Mouse (Mus musculus) kidney, postnatal 4 days (tissue): ENCODE measurements around the gene Bub1.

Source experiments
- DNase-seq, 2 experiments: peaks; one replicate each; pipeline ENCODE4 v3.0.0; 2021; ENCODE audit warnings: mixed read lengths in 2 of 2

The Bub1 gene

DNA sequence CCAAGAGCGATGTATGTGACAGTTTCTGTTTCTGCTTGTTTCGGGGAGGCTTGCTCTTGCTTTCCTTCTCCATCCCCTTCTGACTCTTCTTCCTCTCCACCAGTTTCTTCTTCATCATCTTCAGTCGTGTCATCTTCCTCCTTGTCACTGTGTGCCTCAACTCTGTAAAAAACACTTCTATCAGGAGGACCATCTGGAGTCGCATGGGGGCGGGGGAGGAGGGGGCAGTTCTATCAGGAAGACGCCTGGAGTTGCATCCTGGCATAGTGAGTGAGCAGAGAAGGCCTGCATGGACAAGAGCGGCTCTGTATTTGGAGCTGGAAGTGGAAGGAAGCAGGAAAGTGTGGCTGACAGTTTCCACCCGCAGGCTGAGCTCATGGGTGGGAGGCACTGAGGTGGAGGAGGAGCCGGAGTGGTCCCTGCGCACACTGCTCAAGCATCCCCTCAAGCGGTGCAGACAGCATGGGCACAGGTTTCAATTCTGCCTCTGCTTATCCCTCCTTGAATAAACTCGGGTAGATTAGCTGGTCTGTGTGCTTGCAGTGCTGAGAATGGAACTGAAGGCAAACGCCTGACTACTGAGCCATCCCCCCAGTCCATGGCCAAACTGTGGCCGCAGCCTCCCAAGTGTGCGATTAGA, 57.6 kb downstream of the Bub1 start:
- DNase-seq = no peak

DNA sequence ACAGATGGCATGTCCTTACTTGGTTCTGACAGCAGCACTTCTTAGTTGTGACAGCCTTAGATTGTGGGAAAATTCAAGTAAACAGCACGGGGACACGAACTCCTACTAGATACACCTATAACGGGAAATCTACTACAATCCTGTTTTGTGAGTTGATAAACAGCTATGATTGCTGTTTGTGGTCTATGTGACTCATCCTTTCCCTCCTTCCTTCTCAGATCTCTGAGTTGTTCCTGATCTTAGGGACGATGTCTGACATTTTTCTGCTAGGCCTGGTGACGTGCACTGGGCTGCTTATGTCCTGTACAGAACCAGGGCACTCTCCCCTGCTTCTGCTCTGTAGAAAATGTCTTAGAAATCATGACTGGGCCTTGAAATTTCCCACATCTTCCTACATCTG, 70.1 kb downstream of the Bub1 start:
- no peak for DNase-seq

GRCm38 (mm10) chr2:127760429-127761000, 71.2 kb downstream of the Bub1 start:
- no peak for DNase-seq

- DNase-seq = no peak
Observed at GRCm38 (mm10) chr2:127760014-127760413, 71.7 kb downstream of the Bub1 start.

- DNase-seq = no peak
Observed at GRCm38 (mm10) chr2:127759157-127759880, 72.3 kb downstream of the Bub1 start.

DNA sequence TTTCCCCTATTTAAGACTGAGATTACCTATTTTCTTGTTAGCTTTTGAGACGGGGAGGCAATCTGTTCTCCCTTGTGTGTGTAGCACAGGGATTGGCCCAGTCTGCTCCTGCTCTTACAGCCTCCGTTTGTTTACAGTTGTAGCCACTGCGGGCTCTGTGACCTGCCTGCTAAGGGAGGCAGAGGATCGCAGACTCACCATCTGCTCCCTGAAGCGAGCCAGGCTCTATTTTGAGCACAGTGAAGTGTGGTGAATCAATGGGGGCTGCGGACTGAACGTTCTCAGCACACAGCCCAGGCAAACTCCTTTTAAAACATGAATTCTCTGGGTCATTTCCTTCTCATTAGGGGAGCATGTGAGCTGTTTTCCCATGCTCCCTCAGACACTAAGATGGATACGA, 74.5 kb downstream of the Bub1 start:
- DNase-seq = peak; percentile 32 to 46

GRCm38 (mm10) chr2:127754113-127754512, 77.6 kb downstream of the Bub1 start:
- no peak for DNase-seq

- no peak for DNase-seq
Observed at GRCm38 (mm10) chr2:127751849-127752610, 79.6 kb downstream of the Bub1 start.
